Mouse (Mus musculus): ENCODE results near the gene Lpin2. TPM values are rescaled to one million over a fixed set of nuclear protein-coding genes. Genes with fewer than 3 reads are reported as not detected.
A peak's percentile ranks its signal among the peaks of the same experiment; 100 is the strongest.

The Lpin2 gene
- total RNA-seq (2021), result 10 to 100 TPM; 76.4 to 83.8 TPM
- long read RNA-seq, experiment 1, full-length matches to known transcripts, result 2 of 28 reads
- long read RNA-seq, experiment 1, partial matches to known transcripts, result 10 of 28 reads
- long read RNA-seq, experiment 1, other reads (novel, unspliced or antisense), result 16 of 28 reads
- long read RNA-seq, experiment 2, partial matches to known transcripts, result 4 of 24 reads
- long read RNA-seq, experiment 2, other reads (novel, unspliced or antisense), result 20 of 24 reads

GRCm38 (mm10) chr17:71182211-71182721 is at the start of gene Lpin2:
Gene Lpin2, plus strand, starts transcription at chr17:71182560.
- no peak for DNase-seq (ENCODE audit: low spot score in 2 of 2)

DNA sequence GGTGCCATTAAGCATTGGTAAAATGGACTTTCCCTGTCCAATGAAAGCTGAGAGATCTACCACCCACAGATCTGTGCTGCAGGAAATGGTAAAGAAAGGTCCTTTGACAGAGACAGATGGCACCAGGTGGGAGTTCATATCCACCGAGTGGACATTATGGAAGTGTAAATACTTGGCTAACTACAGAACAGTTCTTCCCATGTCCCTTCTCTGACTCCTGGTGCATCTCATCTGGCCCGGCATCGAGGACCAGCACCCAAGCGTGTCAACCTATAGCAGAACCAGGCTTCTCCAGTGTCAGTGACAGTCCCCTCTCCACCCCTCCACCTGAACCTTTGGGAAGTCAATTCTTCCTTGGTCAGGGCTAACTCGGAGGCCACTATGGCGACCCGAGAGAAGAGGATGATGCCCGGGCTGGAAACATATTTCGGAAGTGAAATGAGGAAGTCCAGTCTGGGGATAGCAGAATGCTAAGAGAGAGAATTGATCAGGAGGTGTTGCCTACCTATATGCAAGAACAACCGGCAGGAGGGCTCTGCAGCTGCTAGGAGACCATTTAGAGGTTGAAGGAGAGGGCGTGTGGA is 49.4 kb upstream of the Lpin2 start:
- DNase-seq (ENCODE audit: low spot score in 2 of 2), result no peak

DNA sequence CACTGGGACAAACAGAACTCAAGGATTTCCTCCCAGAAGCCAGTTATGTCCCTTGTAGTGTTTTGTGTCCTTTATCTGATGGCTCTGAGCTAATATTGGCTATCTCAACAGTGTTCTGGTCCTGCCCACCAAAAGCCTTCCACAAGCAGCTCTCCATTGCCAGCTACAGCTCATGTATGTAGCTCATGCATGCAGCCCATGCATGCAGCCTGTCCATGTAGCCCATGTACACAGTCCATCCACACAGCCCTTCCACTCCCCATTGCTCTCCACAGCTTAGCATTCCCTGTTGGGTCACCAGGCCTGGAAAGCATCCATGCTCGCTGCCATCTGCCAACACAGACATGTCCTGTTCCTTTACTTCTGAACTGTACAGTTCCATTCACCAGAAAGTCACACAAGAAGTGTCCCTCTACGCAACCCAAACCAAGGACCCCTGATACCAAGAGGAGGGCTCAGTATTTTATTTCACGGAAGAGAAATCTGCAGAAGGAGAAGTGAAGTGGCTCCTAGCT is 47.9 kb upstream of the Lpin2 start:
- DNase-seq (ENCODE audit: low spot score in 2 of 2), result no peak

GRCm38 (mm10) chr17:71135108-71135507 is 47.3 kb upstream of the Lpin2 start:
- DNase-seq (ENCODE audit: low spot score in 2 of 2), result no peak

- DNase-seq (ENCODE audit: low spot score in 2 of 2), result no peak
These were observed 46.5 kb upstream of the Lpin2 start for GRCm38 (mm10) chr17:71135866-71136265.

- DNase-seq (ENCODE audit: low spot score in 2 of 2), result no peak
These were observed 45.7 kb upstream of the Lpin2 start for GRCm38 (mm10) chr17:71136384-71137333.

- no peak for DNase-seq (ENCODE audit: low spot score in 2 of 2)
These were observed 45.0 kb upstream of the Lpin2 start for GRCm38 (mm10) chr17:71137334-71137721.

DNA sequence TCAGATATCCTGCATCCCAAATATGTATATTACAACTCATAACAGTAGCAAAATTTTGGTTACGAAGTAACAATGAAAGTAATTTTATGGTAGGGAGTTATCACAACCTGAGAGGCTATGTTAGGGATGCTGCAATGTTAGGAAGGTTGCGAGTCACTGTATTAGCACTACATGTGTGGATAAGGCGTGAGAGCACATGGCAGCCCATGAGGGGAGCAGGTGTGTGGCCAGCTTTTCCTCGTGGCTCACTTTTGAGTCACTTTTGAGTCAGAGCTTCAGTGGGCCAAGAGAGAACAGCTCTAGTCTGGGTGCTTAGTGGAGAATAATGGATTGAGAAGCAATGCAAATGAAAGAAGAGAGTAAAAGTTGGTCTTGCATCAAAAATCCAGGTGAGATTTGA is 40.3 kb upstream of the Lpin2 start:
- DNase-seq (ENCODE audit: low spot score in 2 of 2), result no peak

DNA sequence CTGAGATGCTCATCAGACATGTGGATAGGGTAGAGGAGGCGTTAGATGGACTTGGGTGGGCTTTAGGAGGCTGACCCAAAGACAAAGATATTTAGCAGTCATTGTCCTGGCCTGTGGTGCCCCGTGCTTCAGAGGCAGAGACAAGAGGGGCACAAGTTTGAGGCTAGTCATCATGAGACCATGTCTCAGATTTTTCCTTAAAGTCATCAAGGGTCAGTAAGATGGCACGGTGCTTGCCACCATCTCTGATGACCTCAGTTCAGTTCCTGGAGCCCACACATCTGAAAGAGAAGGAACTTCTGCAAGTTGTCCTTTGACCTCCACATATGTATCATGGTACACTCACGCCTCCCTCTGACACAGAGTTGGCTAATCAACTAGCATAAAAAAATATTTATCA is 39.2 kb upstream of the Lpin2 start:
- DNase-seq (ENCODE audit: low spot score in 2 of 2), result no peak

GRCm38 (mm10) chr17:71144322-71145116 is 37.8 kb upstream of the Lpin2 start:
- DNase-seq (ENCODE audit: low spot score in 2 of 2), result no peak

DNA sequence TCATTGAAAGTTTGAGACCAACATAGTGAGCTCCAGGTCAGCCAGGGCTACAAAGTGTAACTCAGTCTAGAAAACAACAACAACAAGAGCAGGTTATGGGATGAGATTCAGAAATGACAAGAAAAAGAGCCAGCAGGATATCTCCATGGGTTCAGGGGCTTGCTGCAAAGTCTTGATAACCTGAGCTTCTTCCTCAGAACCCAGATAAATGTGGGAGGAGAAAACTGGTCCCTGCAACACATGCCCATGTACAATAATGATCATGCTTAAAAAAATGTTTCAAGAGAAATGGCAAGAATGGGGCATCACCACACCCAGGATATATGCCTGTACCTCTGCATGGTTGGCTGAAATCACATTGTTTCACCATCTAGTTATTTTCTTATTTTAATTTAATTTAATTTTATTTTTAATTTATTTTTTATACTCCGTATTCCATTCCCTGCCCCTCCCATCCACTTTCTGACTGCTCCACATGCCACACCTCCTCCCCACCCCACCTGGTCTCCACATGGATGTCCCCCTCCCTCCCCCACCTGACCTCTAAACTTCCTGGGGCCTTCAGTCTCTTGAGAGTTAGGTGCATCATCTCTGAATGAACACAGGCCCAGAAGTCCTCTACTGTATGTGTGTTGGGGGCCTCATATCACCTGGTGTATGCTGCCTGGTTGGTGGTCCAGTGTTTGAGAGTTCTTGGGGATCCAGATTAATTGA is 37.0 kb upstream of the Lpin2 start:
- no peak for DNase-seq (ENCODE audit: low spot score in 2 of 2)

- no peak for DNase-seq (ENCODE audit: low spot score in 2 of 2)
These were observed 29.0 kb upstream of the Lpin2 start for GRCm38 (mm10) chr17:71153356-71153755.

DNA sequence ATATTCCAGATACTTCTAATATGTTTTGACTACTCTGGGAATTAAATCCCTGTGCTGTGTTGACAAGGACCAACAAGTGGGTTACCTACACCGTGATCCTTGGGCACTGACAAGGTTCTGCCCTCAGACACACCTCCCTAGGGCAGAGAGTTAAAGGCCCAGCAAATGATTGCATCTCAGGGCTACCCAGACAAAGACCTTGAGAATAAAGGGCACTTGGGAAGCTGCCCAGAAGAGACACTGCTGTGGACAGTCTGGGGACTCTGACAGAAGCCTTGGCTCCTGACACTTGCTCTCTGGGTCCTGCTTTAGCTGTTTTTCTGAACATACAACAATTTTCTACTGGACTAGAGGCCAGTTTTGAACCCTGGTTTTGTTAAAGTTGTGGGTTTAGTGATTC is 27.1 kb upstream of the Lpin2 start:
- no peak for DNase-seq (ENCODE audit: low spot score in 2 of 2)

DNA sequence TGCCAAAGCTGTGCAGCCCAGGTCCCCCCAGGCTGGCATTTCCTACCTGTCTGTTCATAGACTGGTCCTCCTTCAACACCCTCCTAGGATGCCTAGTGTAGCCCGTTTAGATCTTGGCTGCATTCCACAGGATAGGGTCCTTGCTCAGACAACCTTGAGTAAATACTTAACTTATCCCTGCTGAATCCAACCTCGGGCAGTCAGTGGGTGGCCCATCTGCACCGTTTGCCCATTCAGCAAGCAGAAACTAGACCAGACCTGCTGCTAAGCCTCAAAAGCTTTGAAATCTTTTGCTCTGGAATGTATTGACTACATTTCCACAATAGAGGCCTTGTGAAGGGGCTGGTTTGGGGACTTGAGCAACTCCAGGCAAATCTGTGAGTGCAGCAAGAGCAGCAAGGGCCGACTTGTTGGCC is 23.2 kb upstream of the Lpin2 start:
- no peak for DNase-seq (ENCODE audit: low spot score in 2 of 2)

- DNase-seq (ENCODE audit: low spot score in 2 of 2), result no peak
These were observed 22.6 kb upstream of the Lpin2 start for GRCm38 (mm10) chr17:71159720-71160119.

- no peak for DNase-seq (ENCODE audit: low spot score in 2 of 2)
These were observed 21.9 kb upstream of the Lpin2 start for GRCm38 (mm10) chr17:71160244-71160995.

DNA sequence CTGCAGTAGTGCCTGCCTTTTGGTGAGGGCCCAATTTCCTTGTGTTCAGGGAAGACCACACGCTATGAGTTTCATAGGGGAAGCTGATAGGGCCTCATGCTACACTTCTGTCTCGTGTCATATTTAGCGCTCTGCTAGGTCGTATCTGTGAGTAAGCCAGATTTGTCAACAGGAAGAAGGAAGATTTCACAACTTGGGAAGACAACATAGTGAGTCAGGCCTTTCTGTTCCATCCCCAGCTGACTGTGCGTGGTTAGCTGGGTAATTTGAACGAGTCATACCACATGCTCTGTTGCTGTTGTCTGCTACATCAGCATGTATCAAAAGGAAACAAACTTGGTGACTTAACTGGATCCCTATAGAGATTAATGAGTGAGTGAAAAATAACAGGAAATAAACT is 17.4 kb upstream of the Lpin2 start:
- DNase-seq (ENCODE audit: low spot score in 2 of 2), result peak in 1 of 2 experiments; percentile 23

DNA sequence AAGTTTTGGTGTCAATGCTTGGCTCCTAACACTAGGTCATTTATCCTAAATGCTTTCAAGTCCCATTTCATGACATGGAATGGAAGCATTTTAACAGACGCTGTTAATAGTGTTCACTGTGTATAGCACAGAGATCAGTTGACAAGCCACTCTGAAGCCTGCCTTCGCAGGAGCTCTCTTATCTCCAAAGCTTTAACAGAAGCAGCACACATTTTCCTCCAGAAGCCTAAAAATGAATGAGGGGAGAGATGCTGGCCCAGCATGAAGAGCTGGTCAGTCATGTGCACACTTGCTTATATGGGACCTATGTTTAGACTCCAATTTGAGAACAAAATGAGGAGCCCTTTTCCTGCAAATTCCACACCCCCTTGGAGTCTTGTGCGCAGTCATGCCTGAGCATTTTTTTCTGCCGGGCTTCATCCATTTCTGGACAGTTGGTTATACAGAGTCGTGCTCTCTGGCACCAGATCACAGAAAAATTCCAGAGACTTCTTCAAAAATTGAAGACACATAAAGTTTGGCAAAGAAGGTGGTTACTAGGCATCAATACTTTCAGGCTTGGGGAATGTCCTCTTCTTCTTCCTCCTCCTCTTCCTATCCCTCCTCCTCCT is 14.1 kb upstream of the Lpin2 start:
- DNase-seq (ENCODE audit: low spot score in 2 of 2), result no peak

GRCm38 (mm10) chr17:71168846-71169245 is 13.5 kb upstream of the Lpin2 start:
- no peak for DNase-seq (ENCODE audit: low spot score in 2 of 2)

Data from layer of hippocampus, postnatal 14 days (tissue).